Mouse (Mus musculus) T-helper 17 cell (primary cell): Measurements from ENCODE around the gene Dusp1.

Source experiments
- in situ Hi-C, 2 experiments: fragments of 300-600 bp; cut with MboI, MseI; formaldehyde crosslinking; loops; 1 replicate in 1 of 2; 2 replicates in 1 of 2; pipeline ENCODE4 v1.15.1; 2025; ENCODE audit warnings: high pct_unique_total_duplicates in 2 of 2

Gene Dusp1

DNA sequence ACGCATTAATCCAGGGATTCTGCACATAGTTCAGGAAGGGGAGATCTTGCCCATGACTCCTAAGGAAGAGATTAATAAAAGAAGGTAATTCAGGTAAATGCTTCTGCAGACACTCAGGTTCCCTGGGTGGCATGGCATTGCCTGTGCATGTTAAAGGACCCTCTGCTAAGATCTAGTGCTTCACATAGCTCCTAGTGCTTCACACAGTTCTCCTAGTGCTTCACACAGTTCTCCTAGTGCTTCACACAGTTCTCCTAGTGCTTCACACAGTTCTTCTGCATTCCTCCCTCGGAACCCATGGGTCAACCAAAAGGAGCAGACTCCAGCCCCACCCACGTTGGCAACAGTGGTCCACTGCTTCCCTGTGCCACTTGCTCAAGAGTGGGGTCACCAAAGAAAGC is 56.7 kb downstream of the Dusp1 start:
- in situ Hi-C loops: loop anchor here in 1 of 2 experiments (10.0 kb wide), 1 partner anchor 1490 kb away; the partner anchor contains the start of genes Cramp1l and Ift140

DNA sequence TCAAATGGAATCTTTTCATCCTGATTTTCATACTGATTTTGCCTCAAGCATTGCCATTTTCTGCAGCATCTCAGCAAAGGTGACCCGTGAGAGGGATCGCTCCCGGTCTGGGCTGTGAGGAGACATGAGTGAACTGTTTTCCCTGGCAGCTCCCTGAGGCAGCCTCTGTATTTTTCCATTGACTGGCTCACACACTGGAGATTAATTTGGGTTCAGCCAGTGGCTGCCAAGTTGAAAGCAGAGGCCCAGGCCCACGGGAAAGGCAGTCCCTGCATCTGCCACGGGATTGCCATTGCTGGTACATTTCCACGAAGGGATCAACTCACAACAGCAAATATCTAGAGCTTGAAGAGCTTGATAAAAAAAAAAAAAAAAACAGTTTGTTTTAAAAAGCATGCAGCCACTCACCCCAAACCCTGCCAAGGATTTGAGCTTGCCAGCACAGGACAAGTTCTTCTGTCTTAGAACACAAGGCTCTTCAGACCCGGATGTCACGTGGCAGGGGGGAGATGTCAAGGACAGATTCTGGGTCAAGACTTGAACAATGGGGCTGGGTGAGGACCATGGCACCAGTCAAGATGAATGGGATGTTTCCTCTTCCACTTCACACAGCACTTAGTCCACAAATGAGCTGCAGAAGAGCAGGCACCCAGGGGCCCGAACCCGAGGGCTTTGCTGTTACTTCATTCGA is 57.8 kb downstream of the Dusp1 start:
- in situ Hi-C loops: loop anchor here in 1 of 2 experiments (10.0 kb wide), 1 partner anchor 1489 kb away; the partner anchor contains the start of genes Cramp1l and Ift140

DNA sequence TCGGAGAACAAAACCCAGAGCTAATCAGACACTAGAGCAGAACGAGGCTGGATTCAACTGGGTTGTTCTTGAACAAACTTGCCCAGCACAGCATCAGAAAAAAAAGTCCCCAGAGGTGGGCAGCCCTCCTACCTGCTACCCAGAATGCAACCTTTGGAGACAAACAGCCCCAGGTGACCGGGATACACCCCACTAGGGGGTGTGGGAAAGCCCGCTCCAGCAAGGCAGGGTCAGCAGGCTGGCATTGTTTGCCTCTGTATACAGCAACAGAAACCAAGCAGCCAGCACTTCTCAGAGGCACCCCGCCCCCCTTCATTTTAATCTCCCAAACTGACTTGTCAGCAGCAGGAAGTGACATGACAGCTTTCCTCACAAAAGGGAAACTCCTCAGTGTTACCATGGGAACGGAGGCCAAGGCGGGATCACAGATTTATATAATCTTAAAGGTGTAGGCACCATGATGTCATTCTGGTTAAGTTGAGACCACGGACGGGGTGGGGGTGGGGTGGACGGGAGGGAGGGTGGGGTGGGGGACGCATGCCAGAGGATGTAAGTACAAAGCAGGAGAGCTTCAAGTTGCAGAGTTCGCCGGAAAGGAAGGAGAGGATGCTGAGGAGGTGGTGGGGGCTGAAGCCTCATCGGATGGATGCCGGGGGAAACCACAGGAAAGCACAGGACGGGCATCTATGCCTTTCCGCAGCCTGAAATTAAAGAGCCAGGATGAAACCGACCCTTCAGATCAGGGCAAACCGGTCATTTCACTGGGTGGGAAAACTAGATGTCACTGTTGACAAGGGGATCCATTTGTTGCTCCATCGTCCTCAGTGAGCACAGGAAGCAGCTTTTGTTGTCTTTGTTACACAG is 58.9 kb downstream of the Dusp1 start:
- in situ Hi-C loops: loop anchor here in 1 of 2 experiments (10.0 kb wide), 1 partner anchor 1488 kb away; the partner anchor contains the start of genes Cramp1l and Ift140

GRCm38 (mm10) chr17:26501826-26502225 is 60.1 kb downstream of the Dusp1 start:
- in situ Hi-C loops: loop anchor here in 1 of 2 experiments (10.0 kb wide), 1 partner anchor 1487 kb away; the partner anchor contains the start of genes Cramp1l and Ift140

GRCm38 (mm10) chr17:26498626-26499025 is 63.3 kb downstream of the Dusp1 start:
- in situ Hi-C loops: no loop called here

- in situ Hi-C loops: no loop called here
Observed at GRCm38 (mm10) chr17:26497416-26497923, 64.5 kb downstream of the Dusp1 start.

DNA sequence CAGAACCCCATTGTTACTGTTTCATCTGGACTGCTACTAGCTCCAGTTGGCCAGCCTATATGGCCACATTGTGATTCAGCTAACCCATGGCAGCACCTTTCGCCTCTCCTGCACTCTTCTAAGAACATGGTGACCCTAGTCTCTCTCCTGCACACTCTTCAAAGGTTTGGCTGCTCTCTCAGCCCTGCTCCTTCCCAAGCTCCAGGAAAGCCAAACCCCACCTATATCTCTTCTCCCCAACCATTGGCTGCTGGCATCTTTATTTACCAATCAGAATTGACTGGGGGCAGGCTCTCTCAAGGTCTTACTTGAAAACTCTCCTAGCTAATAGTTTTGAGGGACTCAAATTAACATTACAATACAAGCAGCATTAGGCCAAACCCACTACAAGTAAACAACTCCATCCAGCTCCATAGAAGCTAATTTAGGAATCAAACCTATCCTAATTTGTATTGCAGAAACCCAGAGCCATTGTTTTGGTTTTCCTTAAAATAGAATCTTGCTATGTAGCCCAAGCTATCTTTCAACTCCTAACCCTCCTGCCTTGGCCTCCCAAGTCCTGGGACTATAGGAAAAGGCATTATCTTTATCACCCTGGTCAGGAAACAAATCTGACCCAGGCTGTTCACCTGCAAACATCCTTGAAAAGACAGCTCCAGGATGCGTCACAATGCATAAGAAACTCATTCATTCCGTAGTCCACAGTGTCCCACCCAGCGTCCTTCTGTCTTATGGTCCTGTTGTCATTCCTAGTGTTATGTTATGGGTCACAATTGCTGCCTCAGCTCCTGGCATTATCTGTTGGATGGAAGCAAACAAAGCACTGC is 67.1 kb downstream of the Dusp1 start:
- in situ Hi-C loops: no loop called here

- in situ Hi-C loops: no loop called here
Observed at GRCm38 (mm10) chr17:26492246-26492645, 69.7 kb downstream of the Dusp1 start.

DNA sequence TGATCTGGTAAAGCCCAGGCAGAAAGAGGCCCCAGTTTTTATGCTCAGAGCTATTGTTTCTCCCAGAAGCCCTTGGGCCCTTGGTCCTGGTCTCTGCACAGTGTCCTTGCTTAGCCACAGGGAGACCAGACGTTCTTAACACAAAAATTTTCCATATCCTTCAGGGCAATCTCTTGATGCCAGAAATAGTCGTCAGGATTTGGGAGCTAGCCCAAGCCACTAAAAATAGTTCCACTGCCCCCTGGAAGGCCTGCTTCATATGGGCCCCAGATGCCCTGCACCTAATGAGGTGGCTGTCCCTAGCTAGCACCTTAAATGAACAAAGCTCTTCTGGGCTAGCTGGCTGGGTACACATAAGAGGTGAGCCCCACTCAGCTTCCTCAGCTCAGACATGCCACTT is 71.0 kb downstream of the Dusp1 start:
- in situ Hi-C loops: no loop called here

DNA sequence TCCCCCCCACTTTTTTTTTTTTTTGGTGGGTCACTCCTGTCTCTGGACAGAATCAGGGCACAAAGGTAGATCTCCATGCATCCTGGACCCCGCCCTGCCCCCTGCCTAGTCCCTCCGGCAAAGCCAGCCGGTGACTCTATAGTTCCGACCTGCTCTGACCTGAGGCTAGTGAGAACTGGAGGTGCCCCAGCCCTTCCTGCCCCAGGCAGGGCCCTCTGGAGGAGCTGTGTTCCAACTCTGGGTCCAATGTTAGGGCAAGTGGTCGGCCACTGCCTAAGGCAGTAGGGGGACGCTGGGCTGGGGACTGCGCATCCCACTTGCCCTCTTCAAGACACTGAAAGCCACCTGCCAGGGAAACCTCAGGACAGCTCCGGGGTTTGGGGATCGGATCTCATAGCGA is 71.9 kb downstream of the Dusp1 start:
- in situ Hi-C loops: no loop called here

GRCm38 (mm10) chr17:26488711-26489403 is 73.1 kb downstream of the Dusp1 start:
- in situ Hi-C loops: no loop called here

- in situ Hi-C loops: no loop called here
Observed at GRCm38 (mm10) chr17:26487917-26488316, 74.0 kb downstream of the Dusp1 start.

GRCm38 (mm10) chr17:26487266-26487665 is 74.7 kb downstream of the Dusp1 start:
- in situ Hi-C loops: no loop called here

GRCm38 (mm10) chr17:26484626-26485421 is 77.1 kb downstream of the Dusp1 start:
- in situ Hi-C loops: no loop called here

- in situ Hi-C loops: no loop called here
Observed at GRCm38 (mm10) chr17:26480956-26481355, 81.0 kb downstream of the Dusp1 start.

DNA sequence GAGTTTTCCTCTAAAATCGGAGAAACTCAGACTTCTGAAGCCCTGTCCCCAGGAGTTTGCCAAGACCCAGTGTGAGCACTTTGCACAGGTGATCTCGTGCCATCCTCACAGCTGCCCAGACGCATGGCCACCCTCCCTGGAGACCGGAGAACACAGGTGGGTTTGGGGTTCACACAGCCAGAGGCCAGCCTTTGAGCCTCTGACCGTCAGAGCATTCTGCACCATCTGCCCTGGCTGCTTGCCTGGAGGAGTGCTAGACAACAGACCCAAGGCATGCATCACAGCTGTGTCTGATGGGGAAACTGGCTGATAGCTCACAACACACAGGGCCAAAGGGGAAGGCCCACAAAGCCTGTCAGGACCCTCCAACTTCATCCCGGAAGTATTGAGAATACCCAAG is 82.3 kb downstream of the Dusp1 start:
- in situ Hi-C loops: no loop called here

GRCm38 (mm10) chr17:26478672-26479071 is 83.3 kb downstream of the Dusp1 start:
- in situ Hi-C loops: no loop called here

DNA sequence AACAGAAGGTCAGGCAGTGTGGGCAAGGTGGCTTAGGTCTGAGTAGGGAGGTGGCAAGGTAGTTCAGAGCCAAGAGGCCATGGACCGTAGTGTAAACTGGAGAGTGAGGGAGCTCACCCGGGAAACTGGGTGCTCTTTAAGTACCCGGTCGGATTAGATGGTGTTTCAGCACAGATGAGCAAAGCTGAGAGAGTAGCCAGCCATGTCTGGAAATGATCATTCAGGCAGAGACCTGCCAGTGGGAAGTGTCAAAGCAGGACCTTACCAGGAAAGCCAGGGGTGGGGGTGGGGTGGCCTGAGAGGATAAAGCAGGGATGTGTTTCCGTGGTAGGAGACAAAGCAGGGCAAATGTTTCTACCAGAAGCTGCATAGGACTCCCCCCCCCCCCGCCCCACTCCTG is 85.1 kb downstream of the Dusp1 start:
- in situ Hi-C loops: no loop called here

DNA sequence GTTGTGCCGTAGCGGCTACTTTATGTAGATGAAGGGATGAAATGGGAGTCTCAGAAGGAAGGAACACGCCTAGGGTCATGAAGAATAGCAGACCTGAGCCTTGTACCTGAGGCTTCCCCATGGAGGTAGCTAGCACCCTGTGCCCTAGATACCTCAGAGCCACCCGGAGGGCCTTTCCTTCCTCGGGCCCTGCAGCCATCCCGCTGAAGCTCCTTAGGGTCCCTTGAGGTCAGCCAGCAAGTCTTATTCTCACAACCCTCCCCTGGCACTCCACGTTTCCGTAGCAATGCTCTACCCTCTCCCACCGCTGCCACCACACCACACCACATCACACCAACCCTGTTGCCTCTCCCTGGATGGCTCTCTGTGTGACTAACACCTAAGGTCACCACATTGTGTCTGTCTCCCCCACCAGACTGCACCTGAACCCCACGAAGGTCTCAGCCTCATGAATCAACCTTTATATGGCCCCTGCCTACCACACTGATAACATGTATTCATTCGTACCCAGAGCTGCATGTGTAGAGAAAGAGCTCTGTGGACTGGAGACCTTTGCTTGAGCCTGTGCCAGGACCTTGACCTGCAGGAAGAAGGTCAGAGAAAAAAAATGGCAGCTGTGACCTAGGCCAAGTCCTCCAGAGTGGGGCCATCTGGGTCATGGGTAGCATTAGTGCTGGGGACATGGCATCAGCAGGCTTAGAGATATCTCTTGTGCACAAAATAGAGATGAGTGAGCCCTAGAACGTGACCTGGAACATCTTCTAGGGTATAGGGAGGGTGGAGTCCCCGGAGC is 93.6 kb downstream of the Dusp1 start:
- in situ Hi-C loops: loop anchor here in 1 of 2 experiments (5.0 kb wide), 2 partner anchors 169 to 414 kb away; no protein-coding TSS in a partner anchor
